Mouse (Mus musculus) C2C12 (cell line): ENCODE results near the gene Sart1.

Experiments
- CEBPB ChIP-seq: IDR thresholded peaks from one replicate; pipeline ENCODE4 v1.6.1; 2011; ENCODE audit warnings: low read depth, mild to moderate bottlenecking, control low read depth, moderate library complexity
- CTCF ChIP-seq: IDR thresholded peaks from one replicate; pipeline ENCODE4 v1.5.1; 2011; ENCODE audit not compliant: control insufficient read depth, insufficient read depth, insufficient read length
- USF1 ChIP-seq: IDR thresholded peaks from one replicate; pipeline ENCODE4 v1.6.1; 2011; ENCODE audit warnings: low read depth, mild to moderate bottlenecking, control low read depth, moderate library complexity

DNA sequence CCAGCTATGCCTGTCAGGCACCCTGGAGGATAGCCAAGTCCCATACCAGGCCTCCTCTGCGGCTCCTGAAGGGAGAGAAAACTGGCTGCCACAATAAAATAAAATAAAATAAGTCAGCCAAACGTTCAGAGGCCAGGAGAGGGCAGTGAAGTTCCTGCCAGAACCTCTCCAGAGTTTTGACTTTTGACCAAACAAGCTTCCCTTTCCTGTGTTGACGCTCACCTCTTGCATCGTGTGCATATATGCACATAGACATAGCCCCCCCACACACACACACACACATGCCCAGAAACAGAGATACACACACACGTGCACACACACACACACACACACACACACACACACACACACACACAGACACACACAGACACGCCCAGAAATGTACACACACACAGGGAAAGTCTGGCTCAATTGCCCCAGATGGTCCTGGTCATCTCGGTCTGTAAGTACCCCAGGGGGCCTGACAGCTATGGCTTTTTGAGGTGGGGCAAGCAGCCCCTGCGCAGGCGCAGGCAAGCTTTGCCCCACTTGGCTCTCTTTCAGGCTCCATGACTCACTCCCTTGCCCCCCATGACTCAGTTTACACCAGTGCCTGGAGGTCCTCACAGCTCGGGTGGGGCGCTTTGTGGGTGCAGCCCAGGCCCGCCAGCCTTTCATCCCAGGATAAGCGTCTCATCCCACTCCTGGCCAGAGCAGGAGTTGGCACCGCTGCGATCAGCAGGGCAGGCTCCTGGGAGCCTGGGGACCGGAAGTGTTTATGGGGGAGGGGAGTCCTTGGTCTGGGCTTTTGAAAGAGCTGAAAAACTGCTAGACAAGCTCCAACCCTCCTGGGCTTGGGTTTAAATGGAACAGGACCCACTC, 44.7 kb upstream of the Sart1 start:
- no peak for TF ChIP-seq CTCF
- TF ChIP-seq CEBPB, result no peak
- TF ChIP-seq USF1, result no peak
